Mouse (Mus musculus) heart, embryonic 12.5 days (tissue): ENCODE measurements around the gene Efcab8. TPM values are rescaled to one million over a fixed set of nuclear protein-coding genes. Genes with fewer than 3 reads are reported as not detected.
"Not testable (repeated sequence)": the region's sequence is repeated elsewhere in the genome, so short reads cannot be mapped to it uniquely, and the experiment has no call there.

Experiments
- ATAC-seq: fragments of 200-750 bp; cut with Nextera tagmentation; 2 replicates; pipeline ENCODE4 v1.8.0; 2017; ENCODE audit warnings: moderate TSS enrichment, moderate library complexity; ENCODE audit not compliant: insufficient number of reproducible peaks, low FRiP score
- H3K27ac ChIP-seq: fragments of 300-500 bp; sonication (generic); 2 replicates; pipeline ENCODE4 v1.5.1; 2016; ENCODE audit warnings: mild to moderate bottlenecking, moderate library complexity; ENCODE audit not compliant: poor library complexity, severe bottlenecking
- H3K27me3 ChIP-seq: fragments of 300-500 bp; sonication (generic); replicated peaks from 2 replicates; pipeline ENCODE4 v1.6.1; 2016; ENCODE audit warnings: mild to moderate bottlenecking, moderate library complexity
- H3K36me3 ChIP-seq: fragments of 300-500 bp; sonication (generic); 2 replicates; pipeline ENCODE4 v1.6.1; 2016; ENCODE audit warnings: mild to moderate bottlenecking, moderate library complexity
- H3K4me1 ChIP-seq: fragments of 300-500 bp; sonication (generic); replicated peaks from 2 replicates; pipeline ENCODE4 v1.6.1; 2016; ENCODE audit warnings: mild to moderate bottlenecking
- H3K4me2 ChIP-seq: fragments of 300-500 bp; sonication (generic); 2 replicates; pipeline ENCODE4 v1.6.1; 2016; ENCODE audit warnings: mild to moderate bottlenecking, moderate library complexity
- H3K4me3 ChIP-seq: fragments of 300-500 bp; sonication (generic); 2 replicates; pipeline ENCODE4 v1.5.1; 2016; ENCODE audit warnings: mild to moderate bottlenecking
- H3K9ac ChIP-seq: fragments of 300-500 bp; sonication (generic); 2 replicates; pipeline ENCODE4 v1.6.1; 2016; ENCODE audit warnings: mild to moderate bottlenecking, moderate library complexity
- H3K9me3 ChIP-seq: fragments of 300-500 bp; sonication (generic); replicated peaks from 2 replicates; pipeline ENCODE4 v1.6.1; 2016; ENCODE audit warnings: mild to moderate bottlenecking, moderate library complexity
- WGBS: fragments of 180-500 bp; shearing (Covaris S2); methylation state at CpG from one replicate; pipeline ENCODE4 v1.1.7; 2016; 5-methylcytosine and 5-hydroxymethylcytosine counted together
- polyA plus RNA-seq: library from polyadenylated mRNA; unstranded; fragments of >200 nt; fragmentation: Nextera tagmentation; extraction: Ambion mirVana; gene quantifications from 2 replicates; pipeline ENCODE4 v1.2.1, GENCODE M21; 2016

Efcab8 gene
- polyA plus RNA-seq, 1 experiment from 2014 or later, result not detected

DNA sequence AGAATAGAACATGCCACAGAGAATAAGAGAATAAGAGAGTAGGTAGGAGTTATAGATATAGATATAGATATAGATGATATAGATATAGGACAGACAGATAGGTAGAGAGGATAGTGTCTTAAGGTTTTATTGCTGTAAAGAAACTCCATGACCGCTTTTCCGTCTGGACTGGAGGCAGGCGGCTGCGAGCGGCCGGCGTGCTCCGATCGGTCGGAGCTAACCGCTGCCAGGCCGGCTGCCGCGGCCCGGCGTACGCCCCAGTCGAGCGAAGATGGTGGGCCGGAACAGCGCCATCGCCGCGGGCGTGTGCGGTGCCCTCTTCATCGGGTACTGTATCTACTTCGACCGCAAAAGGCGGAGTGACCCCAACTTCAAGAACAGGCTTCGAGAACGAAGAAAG lies 46.2 kb downstream of the Efcab8 start:
- not testable (repeated sequence) for ATAC-seq, H3K4me1 ChIP-seq, H3K27ac ChIP-seq, H3K4me2 ChIP-seq, H3K9ac ChIP-seq, H3K4me3 ChIP-seq, H3K27me3 ChIP-seq, H3K36me3 ChIP-seq, H3K9me3 ChIP-seq
- WGBS, result 54% methylated on average over 32 of the region's 32 CpGs

GRCm38 (mm10) chr2:153827171-153827830 lies 47.6 kb downstream of the Efcab8 start:
- H3K27me3 ChIP-seq, result 0 out of 2 replicates have a peak, but pooled peaks cover 3% of the 10 kb centered on the region
- peaks cover 4% of the 10 kb centered on the region; the same call in 1 of the 2 replicates for H3K4me1 ChIP-seq
- H3K9ac ChIP-seq, result no peak overlapping the region
- H3K9me3 ChIP-seq, result no peaks in the 10 kb centered on the region
- no peak for ATAC-seq
- H3K27ac ChIP-seq, result no peak overlapping the region
- no peak overlapping the region for H3K4me2 ChIP-seq
- no peak overlapping the region for H3K4me3 ChIP-seq
- 66% methylated on average over 8 of the region's 8 CpGs for WGBS
- no peaks in the 10 kb centered on the region for H3K36me3 ChIP-seq

- ATAC-seq, result no peak
- no peak overlapping the region for H3K4me3 ChIP-seq
- H3K27me3 ChIP-seq, result 0 out of 2 replicates have a peak, but pooled peaks cover 3% of the 10 kb centered on the region
- no peak overlapping the region for H3K9ac ChIP-seq
- H3K4me1 ChIP-seq, result peaks cover 4% of the 10 kb centered on the region; the same call in 1 of the 2 replicates
- no peaks in the 10 kb centered on the region for H3K36me3 ChIP-seq
- H3K4me2 ChIP-seq, result no peak overlapping the region
- WGBS, result 80% methylated on average over 7 of the region's 7 CpGs
- no peaks in the 10 kb centered on the region for H3K9me3 ChIP-seq
- H3K27ac ChIP-seq, result no peak overlapping the region
These were observed 49.0 kb downstream of the Efcab8 start for GRCm38 (mm10) chr2:153828704-153829103.

DNA sequence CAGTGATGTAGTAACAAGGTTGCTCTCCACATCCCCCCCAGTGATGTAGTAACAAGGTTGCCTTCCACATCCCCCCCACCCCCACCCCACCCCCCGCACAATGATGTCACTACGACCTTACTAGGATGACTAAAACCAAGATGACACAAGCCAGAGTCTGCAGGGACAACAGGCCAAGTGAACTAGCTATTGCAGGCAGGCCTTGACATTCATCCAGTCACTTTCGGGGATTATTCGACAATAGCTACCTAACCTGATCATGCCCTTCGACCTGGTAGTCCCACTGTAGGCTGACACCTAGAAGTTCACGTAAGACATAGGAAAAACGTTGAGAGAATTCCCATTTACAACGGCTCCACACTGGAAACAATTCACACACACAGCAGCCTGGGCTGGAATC lies 53.6 kb downstream of the Efcab8 start:
- no peak overlapping the region for H3K4me2 ChIP-seq
- no peaks in the 10 kb centered on the region for H3K27me3 ChIP-seq
- no peak for ATAC-seq
- no peaks in the 10 kb centered on the region for H3K36me3 ChIP-seq
- H3K4me3 ChIP-seq, result no peak overlapping the region
- no peak overlapping the region for H3K27ac ChIP-seq
- no peak overlapping the region for H3K9ac ChIP-seq
- no peaks in the 10 kb centered on the region for H3K4me1 ChIP-seq
- 75% methylated on average over 8 of the region's 8 CpGs for WGBS
- no peaks in the 10 kb centered on the region for H3K9me3 ChIP-seq

GRCm38 (mm10) chr2:153842854-153843253 lies 63.1 kb downstream of the Efcab8 start:
- H3K27ac ChIP-seq, result no peak overlapping the region
- no peak for ATAC-seq
- H3K4me3 ChIP-seq, result no peak overlapping the region
- no peak overlapping the region for H3K4me2 ChIP-seq
- H3K36me3 ChIP-seq, result no peaks in the 10 kb centered on the region
- no peaks in the 10 kb centered on the region for H3K9me3 ChIP-seq
- 74% methylated on average over 8 of the region's 8 CpGs for WGBS
- H3K4me1 ChIP-seq, result no peaks in the 10 kb centered on the region
- H3K9ac ChIP-seq, result no peak overlapping the region
- no peaks in the 10 kb centered on the region for H3K27me3 ChIP-seq

GRCm38 (mm10) chr2:153848389-153848788 lies 68.7 kb downstream of the Efcab8 start:
- H3K4me2 ChIP-seq, result no peak overlapping the region
- peaks cover 3% of the 10 kb centered on the region for H3K9me3 ChIP-seq
- no peak overlapping the region for H3K4me3 ChIP-seq
- H3K36me3 ChIP-seq, result no peaks in the 10 kb centered on the region
- H3K27ac ChIP-seq, result no peak overlapping the region
- H3K4me1 ChIP-seq, result peaks cover under 1% of the 10 kb centered on the region; the same call in 1 of the 2 replicates
- ATAC-seq, result no peak
- H3K9ac ChIP-seq, result no peak overlapping the region
- WGBS, result 75% methylated on average over 3 of the region's 3 CpGs
- no peaks in the 10 kb centered on the region for H3K27me3 ChIP-seq

GRCm38 (mm10) chr2:153850351-153851029 lies 70.8 kb downstream of the Efcab8 start:
- Histone ChIP-seq H3K27ac (no peak overlapping the region), H3K9me3 (peaks cover 3% of the 10 kb centered on the region), H3K27me3 (0 out of 2 replicates have a peak, but pooled peaks cover 6% of the 10 kb centered on the region), H3K4me3 (no peak overlapping the region), H3K9ac (no peak overlapping the region), H3K36me3 (no peaks in the 10 kb centered on the region), H3K4me2 (no peak overlapping the region), H3K4me1 (peaks cover 7% of the 10 kb centered on the region; the same call in 1 of the 2 replicates)
- 79% methylated on average over 6 of the region's 6 CpGs for WGBS
- no peak for ATAC-seq

DNA sequence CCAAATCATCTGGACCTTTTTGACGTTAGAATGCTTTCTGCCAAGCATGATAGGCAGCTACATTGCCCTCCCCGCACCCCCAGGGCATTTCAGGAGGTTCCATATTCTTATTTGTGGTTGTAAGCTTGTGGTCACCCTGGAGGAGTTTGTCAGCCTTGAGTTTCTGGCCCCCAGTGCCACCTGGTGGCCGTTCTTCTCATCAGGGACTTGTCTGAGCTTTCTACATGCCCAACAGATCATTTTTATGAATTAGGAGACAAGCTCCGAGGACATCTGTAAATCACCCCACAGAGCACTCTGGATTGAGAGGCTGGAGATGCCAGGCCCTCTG lies 71.3 kb downstream of the Efcab8 start:
- H3K27ac ChIP-seq, result no peak overlapping the region
- ATAC-seq, result no peak
- WGBS, result 44% methylated on average over 4 of the region's 4 CpGs
- 0 out of 2 replicates have a peak, but pooled peaks cover 6% of the 10 kb centered on the region for H3K27me3 ChIP-seq
- no peaks in the 10 kb centered on the region for H3K36me3 ChIP-seq
- no peak overlapping the region for H3K4me3 ChIP-seq
- H3K4me1 ChIP-seq, result peaks cover 7% of the 10 kb centered on the region; the same call in 1 of the 2 replicates
- no peak overlapping the region for H3K9ac ChIP-seq
- H3K9me3 ChIP-seq, result peaks cover 3% of the 10 kb centered on the region
- no peak overlapping the region for H3K4me2 ChIP-seq

GRCm38 (mm10) chr2:153853544-153853943 lies 73.8 kb downstream of the Efcab8 start:
- no peak for ATAC-seq

DNA sequence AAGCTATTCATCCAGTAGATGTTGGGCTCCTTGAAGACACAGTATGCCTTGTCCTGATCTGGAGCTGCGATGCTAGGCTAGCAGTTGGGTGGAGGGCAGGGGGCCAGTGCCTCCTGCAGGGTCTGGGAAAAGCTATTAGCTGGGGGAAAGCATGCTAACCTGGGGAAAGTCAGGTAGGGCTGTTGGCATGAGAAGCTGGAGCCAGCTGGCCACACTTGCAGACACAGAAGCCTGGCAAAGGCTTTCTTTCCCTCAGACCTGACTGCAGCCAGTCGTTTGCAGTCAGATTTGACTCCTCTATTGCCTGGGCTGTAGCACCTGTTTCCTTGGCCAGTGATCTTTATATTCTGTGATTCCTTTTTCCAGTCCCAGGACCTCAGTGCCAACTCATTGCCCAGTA lies 79.8 kb downstream of the Efcab8 start:
- Histone ChIP-seq H3K9ac (no peak overlapping the region), H3K27ac (no peak overlapping the region), H3K27me3 (peaks cover 14% of the 10 kb centered on the region), H3K9me3 (no peaks in the 10 kb centered on the region), H3K36me3 (no peaks in the 10 kb centered on the region), H3K4me3 (no peak overlapping the region), H3K4me2 (no peak overlapping the region), H3K4me1 (0 out of 2 replicates have a peak, but pooled peaks cover 4% of the 10 kb centered on the region)
- ATAC-seq, result no peak
- 67% methylated on average over 2 of the region's 2 CpGs for WGBS

More at GRCm38 (mm10) chr2:153853544-153853943, 73.8 kb downstream of the Efcab8 start:
- Histone ChIP-seq H3K9ac (no peak overlapping the region), H3K27ac (no peak overlapping the region), H3K27me3 (peaks cover 14% of the 10 kb centered on the region), H3K4me1 (peaks cover 7% of the 10 kb centered on the region; the same call in 1 of the 2 replicates), H3K36me3 (no peaks in the 10 kb centered on the region), H3K9me3 (peaks cover 3% of the 10 kb centered on the region), H3K4me2 (no peak overlapping the region), H3K4me3 (no peak overlapping the region)
- WGBS, result 14% methylated on average over 5 of the region's 5 CpGs

DNA sequence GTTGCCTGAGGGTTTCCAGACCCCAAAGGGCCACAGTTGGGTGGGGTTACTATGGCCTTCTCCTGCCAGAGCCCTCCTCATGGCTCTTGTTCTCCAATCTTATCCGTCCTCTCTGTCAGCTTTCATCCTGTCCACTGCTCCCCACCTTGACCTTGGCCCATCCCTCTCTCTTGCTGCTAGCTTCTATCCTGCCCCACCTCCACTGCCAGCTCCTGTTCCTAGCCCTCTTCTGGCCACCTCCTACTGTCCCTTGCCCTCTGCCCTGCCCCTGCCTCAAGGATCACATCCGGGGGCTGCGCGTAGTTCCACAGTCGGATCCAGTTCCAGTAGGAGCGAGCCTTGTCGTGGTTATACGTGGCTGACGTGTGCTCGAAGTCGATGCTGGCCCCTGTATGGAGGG lies 80.6 kb downstream of the Efcab8 start:
- no peaks in the 10 kb centered on the region for H3K36me3 ChIP-seq
- H3K4me1 ChIP-seq, result 0 out of 2 replicates have a peak, but pooled peaks cover 4% of the 10 kb centered on the region
- H3K9me3 ChIP-seq, result no peaks in the 10 kb centered on the region
- ATAC-seq, result peak; percentile 53
- H3K4me3 ChIP-seq, result no peak overlapping the region
- no peak overlapping the region for H3K9ac ChIP-seq
- H3K4me2 ChIP-seq, result no peak overlapping the region
- H3K27me3 ChIP-seq, result peaks cover 8% of the 10 kb centered on the region
- H3K27ac ChIP-seq, result no peak overlapping the region
- WGBS, result 85% methylated on average over 11 of the region's 11 CpGs
